Mouse (Mus musculus) MEL (cell line): ENCODE measurements around the gene Tmbim4. TPM values are rescaled to one million over a fixed set of nuclear protein-coding genes. Genes with fewer than 3 reads are reported as not detected.

Source experiments
- DNase-seq: peaks from one replicate; pipeline ENCODE4 v3.0.0; 2011; ENCODE audit warnings: low read depth, low spot score
- H3K27ac ChIP-seq: 2 replicates; pipeline ENCODE4 v1.5.1; 2012; ENCODE audit warnings: low read depth, mild to moderate bottlenecking, control low read depth, low read length, moderate library complexity; ENCODE audit not compliant: control insufficient read depth
- H3K27me3 ChIP-seq, 2 experiments: fragments of 150-350 bp in 1 of 2; sonication (generic) in 1 of 2; 2 replicates each; pipeline ENCODE4 v1.6.1; 2012; ENCODE audit warnings: low read length in 2 of 2, mild to moderate bottlenecking in 2 of 2, improper control_type of control experiment in 1 of 2, moderate library complexity in 1 of 2; ENCODE audit not compliant: insufficient read depth in 2 of 2, control insufficient read depth in 1 of 2
- H3K36me3 ChIP-seq, 2 experiments: 2 replicates each; pipeline ENCODE4 v1.6.1; 2012 to 2014; ENCODE audit warnings: low read length in 2 of 2, improper control_type of control experiment in 1 of 2, inconsistent platforms in 1 of 2, mild to moderate bottlenecking in 1 of 2; ENCODE audit not compliant: insufficient read depth in 2 of 2, control insufficient read depth in 1 of 2
- H3K4me1 ChIP-seq, 2 experiments: fragments of 150-350 bp in 1 of 2; sonication (generic) in 1 of 2; 2 replicates each; pipeline ENCODE4 v1.6.1; 2012; ENCODE audit warnings: low read length in 2 of 2, improper control_type of control experiment in 1 of 2, mild to moderate bottlenecking in 1 of 2; ENCODE audit not compliant: insufficient read depth in 2 of 2, control insufficient read depth in 1 of 2
- H3K4me3 ChIP-seq, 2 experiments: fragments of 150-350 bp in 1 of 2; sonication (generic) in 1 of 2; 2 replicates each; pipeline ENCODE4 v1.5.1; 2012; ENCODE audit warnings: low read depth in 2 of 2, low read length in 2 of 2, mild to moderate bottlenecking in 2 of 2, moderate library complexity in 2 of 2, control low read depth in 1 of 2, improper control_type of control experiment in 1 of 2; ENCODE audit not compliant: control insufficient read depth in 1 of 2, insufficient read depth in 1 of 2
- H3K79me2 ChIP-seq: 2 replicates; pipeline ENCODE4 v1.6.1; 2012; ENCODE audit warnings: mild to moderate bottlenecking, low read length, moderate library complexity; ENCODE audit not compliant: control insufficient read depth, poor library complexity, insufficient read depth
- H3K9ac ChIP-seq: 2 replicates; pipeline ENCODE4 v1.6.1; 2012; ENCODE audit warnings: low read depth, mild to moderate bottlenecking, control low read depth, low read length, moderate library complexity; ENCODE audit not compliant: control insufficient read depth, poor library complexity, severe bottlenecking
- H3K9me3 ChIP-seq: fragments of 150-350 bp; sonication (generic); replicated peaks from 2 replicates; pipeline ENCODE4 v1.6.1; 2012; ENCODE audit warnings: mild to moderate bottlenecking, low read length, improper control_type of control experiment, moderate library complexity; ENCODE audit not compliant: insufficient read depth
- BHLHE40 ChIP-seq: IDR thresholded peaks from 2 replicates; pipeline ENCODE4 v1.6.1; 2012; ENCODE audit warnings: low read depth, mild to moderate bottlenecking, inconsistent platforms, low read length, improper control_type of control experiment, borderline replicate concordance
- CHD1 ChIP-seq: IDR thresholded peaks from 2 replicates; pipeline ENCODE4 v1.6.1; 2012; ENCODE audit warnings: low read depth, mild to moderate bottlenecking, inconsistent platforms, low read length, improper control_type of control experiment
- CHD2 ChIP-seq: IDR thresholded peaks from 2 replicates; pipeline ENCODE4 v1.6.1; 2011; ENCODE audit warnings: low read length, improper control_type of control experiment
- CTCF ChIP-seq, 3 experiments: IDR thresholded peaks in 2 of 3; conservative IDR thresholded peaks in 1 of 3; 2 replicates each; pipeline ENCODE4 v1.5.1; 2011 to 2012; ENCODE audit warnings: low read length in 3 of 3, low read depth in 2 of 3, mild to moderate bottlenecking in 2 of 3, improper control_type of control experiment in 1 of 3, inconsistent platforms in 1 of 3, mixed read lengths in 1 of 3, moderate library complexity in 1 of 3; ENCODE audit not compliant: control insufficient read depth in 1 of 3, insufficient read depth in 1 of 3, poor library complexity in 1 of 3, severe bottlenecking in 1 of 3
- E2F4 ChIP-seq: IDR thresholded peaks from 2 replicates; pipeline ENCODE4 v1.6.1; 2011; ENCODE audit warnings: low read depth, low read length, improper control_type of control experiment, borderline replicate concordance
- ELF1 ChIP-seq: IDR thresholded peaks from 2 replicates; pipeline ENCODE4 v1.6.1; 2014; ENCODE audit warnings: low read depth, mild to moderate bottlenecking, inconsistent platforms, low read length, improper control_type of control experiment, moderate library complexity
- EP300 ChIP-seq, 2 experiments: IDR thresholded peaks; 2 replicates each; pipeline ENCODE4 v1.6.1; 2011; ENCODE audit warnings: improper control_type of control experiment in 2 of 2, low read length in 2 of 2, low read depth in 1 of 2, mild to moderate bottlenecking in 1 of 2
- GABPA ChIP-seq: IDR thresholded peaks from 2 replicates; pipeline ENCODE4 v1.6.1; 2012; ENCODE audit warnings: low read depth, mild to moderate bottlenecking, inconsistent platforms, low read length, improper control_type of control experiment, moderate library complexity
- GATA1 ChIP-seq: IDR thresholded peaks from 2 replicates; pipeline ENCODE4 v1.6.1; 2011; ENCODE audit warnings: low read depth, low read length, improper control_type of control experiment
- HCFC1 ChIP-seq: IDR thresholded peaks from 2 replicates; pipeline ENCODE4 v1.6.1; 2012; ENCODE audit warnings: low read depth, mild to moderate bottlenecking, inconsistent platforms, low read length, improper control_type of control experiment, moderate library complexity
- JUND ChIP-seq: IDR thresholded peaks from 2 replicates; pipeline ENCODE4 v1.6.1; 2011; ENCODE audit warnings: low read depth, mild to moderate bottlenecking, improper control_type of control experiment, low read length
- MAX ChIP-seq: IDR thresholded peaks from 2 replicates; pipeline ENCODE4 v1.6.1; 2011; ENCODE audit warnings: low read length, improper control_type of control experiment
- MAZ ChIP-seq: IDR thresholded peaks from 2 replicates; pipeline ENCODE4 v1.6.1; 2012; ENCODE audit warnings: low read depth, mild to moderate bottlenecking, inconsistent platforms, low read length, improper control_type of control experiment
- MXI1 ChIP-seq: IDR thresholded peaks from 2 replicates; pipeline ENCODE4 v1.6.1; 2011; ENCODE audit warnings: mild to moderate bottlenecking, low read depth, low read length, improper control_type of control experiment
- MYB ChIP-seq: IDR thresholded peaks from 2 replicates; pipeline ENCODE4 v1.6.1; 2011; ENCODE audit warnings: mild to moderate bottlenecking, low read depth, low read length, improper control_type of control experiment
- MYC ChIP-seq: IDR thresholded peaks from 2 replicates; pipeline ENCODE4 v1.6.1; 2011; ENCODE audit warnings: low read depth, mild to moderate bottlenecking, low read length, improper control_type of control experiment, moderate library complexity
- NELFE ChIP-seq: IDR thresholded peaks from 2 replicates; pipeline ENCODE4 v1.6.1; 2011; ENCODE audit warnings: low read depth, low read length, improper control_type of control experiment
- NRF1 ChIP-seq: IDR thresholded peaks from 2 replicates; pipeline ENCODE4 v1.6.1; 2014; ENCODE audit warnings: low read depth, mild to moderate bottlenecking, inconsistent platforms, low read length, improper control_type of control experiment, moderate library complexity; ENCODE audit not compliant: poor library complexity, insufficient read depth, severe bottlenecking
- POLR2AphosphoS2 ChIP-seq: IDR thresholded peaks from 2 replicates; pipeline ENCODE4 v1.6.1; 2011; ENCODE audit warnings: low read length, improper control_type of control experiment
- POLR2AphosphoS5 ChIP-seq: IDR thresholded peaks from 2 replicates; pipeline ENCODE4 v1.6.1; 2012; ENCODE audit warnings: low read depth, borderline replicate concordance, mild to moderate bottlenecking, inconsistent platforms, low read length, moderate library complexity, mixed read lengths
- RAD21 ChIP-seq: IDR thresholded peaks from 2 replicates; pipeline ENCODE4 v1.6.1; 2011; ENCODE audit warnings: mild to moderate bottlenecking, low read depth, low read length, improper control_type of control experiment
- RCOR1 ChIP-seq: IDR thresholded peaks from 2 replicates; pipeline ENCODE4 v1.6.1; 2012; ENCODE audit warnings: low read depth, mild to moderate bottlenecking, inconsistent platforms, low read length, improper control_type of control experiment
- SIN3A ChIP-seq: IDR thresholded peaks from 2 replicates; pipeline ENCODE4 v1.6.1; 2012; ENCODE audit warnings: low read length, improper control_type of control experiment, inconsistent platforms
- SMC3 ChIP-seq: IDR thresholded peaks from 2 replicates; pipeline ENCODE4 v1.6.1; 2011; ENCODE audit warnings: low read depth, low read length, improper control_type of control experiment
- TAL1 ChIP-seq: IDR thresholded peaks from 2 replicates; pipeline ENCODE4 v1.6.1; 2012; ENCODE audit warnings: mild to moderate bottlenecking, inconsistent platforms, low read length, moderate library complexity, mixed read lengths
- TBP ChIP-seq: IDR thresholded peaks from 2 replicates; pipeline ENCODE4 v1.8.0; 2011; ENCODE audit warnings: low read depth, low read length, improper control_type of control experiment
- TCF12 ChIP-seq: IDR thresholded peaks from 2 replicates; pipeline ENCODE4 v1.6.1; 2014; ENCODE audit warnings: low read depth, mild to moderate bottlenecking, inconsistent platforms, low read length, improper control_type of control experiment, moderate library complexity
- UBTF ChIP-seq: IDR thresholded peaks from 2 replicates; pipeline ENCODE4 v1.6.1; 2012; ENCODE audit warnings: low read depth, mild to moderate bottlenecking, inconsistent platforms, low read length, improper control_type of control experiment, moderate library complexity, borderline replicate concordance; ENCODE audit not compliant: insufficient read depth
- USF2 ChIP-seq, 2 experiments: IDR thresholded peaks; 2 replicates each; pipeline ENCODE4 v1.6.1; 2011 to 2012; ENCODE audit warnings: improper control_type of control experiment in 2 of 2, low read length in 2 of 2, borderline replicate concordance in 1 of 2, inconsistent platforms in 1 of 2, low read depth in 1 of 2, mild to moderate bottlenecking in 1 of 2; ENCODE audit not compliant: insufficient read depth in 1 of 2
- ZMIZ1 ChIP-seq: IDR thresholded peaks from 2 replicates; pipeline ENCODE4 v1.6.1; 2012; ENCODE audit warnings: low read depth, mild to moderate bottlenecking, inconsistent platforms, low read length, improper control_type of control experiment, moderate library complexity
- ZNF384 ChIP-seq: IDR thresholded peaks from 2 replicates; pipeline ENCODE4 v1.6.1; 2012; ENCODE audit warnings: low read depth, mild to moderate bottlenecking, inconsistent platforms, low read length, improper control_type of control experiment
- polyA plus RNA-seq, 2 experiments: library from polyadenylated mRNA; stranded (reverse) in 1 of 2; unstranded in 1 of 2; fragments of >175 nt in 1 of 2; fragments of >200 nt in 1 of 2; gene quantifications; 2 replicates each; pipeline versions ENCODE4 v1.2.1 to v1.2.4; 2012; ENCODE audit warnings: low replicate concordance in 2 of 2, low read depth in 1 of 2; ENCODE audit not compliant: insufficient read length in 2 of 2, insufficient read depth in 1 of 2, missing spikeins in 1 of 2
- total RNA-seq: library from RNA; depleted of rRNA; stranded (reverse); fragments of 300-350 nt; gene quantifications from 2 replicates; pipeline ENCODE4 v1.2.3, GENCODE M21; 2012

The Tmbim4 gene
- total and polyA plus RNA-seq, 3 experiments = 52.5 to 80.3 TPM; not detected in 1

DNA sequence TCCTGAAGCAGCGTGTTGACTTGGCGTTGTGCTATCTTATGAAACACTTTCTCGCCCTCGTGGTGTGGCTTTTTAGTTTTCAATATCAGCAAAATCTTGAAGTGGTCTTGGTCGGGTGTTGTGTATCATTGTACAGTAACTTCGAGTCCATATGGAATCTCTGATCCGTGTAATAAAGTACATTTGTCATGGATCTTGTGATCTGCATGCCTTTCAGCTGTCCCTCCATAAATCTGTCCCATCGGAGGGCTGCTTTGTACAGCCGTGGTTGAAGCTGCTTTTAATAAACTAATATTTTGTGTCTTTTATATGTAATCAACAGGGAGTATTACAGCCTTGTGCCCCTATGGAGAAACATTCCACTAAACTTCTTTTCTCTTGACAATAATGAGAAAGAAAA is 35.5 kb downstream of the Tmbim4 start:
- H3K9ac ChIP-seq = peak overlapping the region; percentile 42
- no peaks in the 10 kb centered on the region for H3K27me3 ChIP-seq
- H3K4me3 ChIP-seq = peak overlapping the region; percentile 42 to 59
- DNase-seq = peak; percentile 41
- TF ChIP-seq TBP (0 out of 2 replicates have a peak, but pooled peaks have one; percentile 9), MYC (no peak), POLR2AphosphoS5 (no peak), MAX (0 out of 2 replicates have a peak, but pooled peaks have one; percentile 30), CHD1 (no peak), UBTF (no peak), BHLHE40 (no peak), TCF12 (0 out of 2 replicates have a peak, but pooled peaks have one; percentile 9), MAZ (no peak), SMC3 (no peak), USF2 (IDR thresholded peaks at IDR 0.05; ENCODE audit: borderline replicate concordance in 1 of 2, insufficient read depth in 1 of 2, low read depth in 1 of 2, low read length in 2 of 2) (no peak), RCOR1 (no peak), ZNF384 (no peak), MXI1 (peak; percentile 58; the same call in 1 of the 2 replicates), NELFE (no peak), POLR2AphosphoS2 (no peak), ELF1 (no peak), E2F4 (no peak), EP300 (IDR thresholded peaks at IDR 0.05; ENCODE audit: low read depth in 1 of 2, low read length in 2 of 2) (no peak), SIN3A (no peak; the same call in 1 of the 2 replicates), HCFC1 (no peak), RAD21 (no peak), CTCF (IDR thresholded peaks at IDR 0.05 in 2 of 3, conservative IDR thresholded peaks at IDR 0.05 in 1 of 3; ENCODE audit: control insufficient read depth in 1 of 3, insufficient read depth in 1 of 3, low read depth in 2 of 3, low read length in 3 of 3, poor library complexity in 1 of 3, severe bottlenecking in 1 of 3) (no peak), MYB (no peak), NRF1 (no peak), CHD2 (no peak), ZMIZ1 (no peak), GABPA (no peak), JUND (no peak), TAL1 (no peak), GATA1 (0 out of 2 replicates have a peak, but pooled peaks have one; percentile 14)
- TF ChIP-seq, all 39 proteins: peak for 5
- H3K4me1 ChIP-seq = peaks cover 5 to 13% of the 10 kb centered on the region in 2 experiments
- no peak overlapping the region for H3K27ac ChIP-seq
- H3K79me2 ChIP-seq = no peaks in the 10 kb centered on the region
- no peaks in the 10 kb centered on the region for H3K9me3 ChIP-seq
- peaks cover 8 to 9% of the 10 kb centered on the region in 2 experiments for H3K36me3 ChIP-seq
